Mouse (Mus musculus) kidney, adult 9 months (tissue): ENCODE results near the gene Col11a2.
A peak's percentile ranks its signal among the peaks of the same experiment; 100 is the strongest.
"Not testable (repeated sequence)": the region's sequence is repeated elsewhere in the genome, so short reads cannot be mapped to it uniquely, and the experiment has no call there.

ENCODE experiments used
- DNase-seq: peaks from one replicate; pipeline ENCODE4 v3.0.0; 2022

Col11a2 gene

GRCm38 (mm10) chr17:34038878-34039561 lies at the start of gene Col11a2:
Gene Col11a2 (plus strand): TSS chr17:34039437.
- DNase-seq: peak; percentile 13

- peak; percentile 69 for DNase-seq
Measured at GRCm38 (mm10) chr17:33991788-33992664, 47.2 kb upstream of the Col11a2 start.

GRCm38 (mm10) chr17:33994959-33995358 lies 44.3 kb upstream of the Col11a2 start:
- DNase-seq: no peak

GRCm38 (mm10) chr17:33995651-33996050 lies 43.6 kb upstream of the Col11a2 start:
- no peak for DNase-seq

GRCm38 (mm10) chr17:33997025-33997424 lies 42.2 kb upstream of the Col11a2 start:
- DNase-seq: not testable (repeated sequence)

- DNase-seq: not testable (repeated sequence)
Measured at GRCm38 (mm10) chr17:33998697-33999096, 40.5 kb upstream of the Col11a2 start.

- peak; percentile 51 for DNase-seq
Measured at GRCm38 (mm10) chr17:33999341-34000149, 39.7 kb upstream of the Col11a2 start.

- DNase-seq: peak; percentile 97
Measured at GRCm38 (mm10) chr17:34000150-34000537, 39.1 kb upstream of the Col11a2 start, which contains the start of gene H2-K1. Gene H2-K1 (minus strand): TSS chr17:34000347.

GRCm38 (mm10) chr17:34000796-34001195 lies 38.4 kb upstream of the Col11a2 start:
- DNase-seq: not testable (repeated sequence)

GRCm38 (mm10) chr17:34003426-34003825 lies 35.8 kb upstream of the Col11a2 start:
- peak; percentile 44 for DNase-seq

- no peak for DNase-seq
Measured at GRCm38 (mm10) chr17:34006570-34006969, 32.7 kb upstream of the Col11a2 start.

GRCm38 (mm10) chr17:34010156-34010555 lies 29.1 kb upstream of the Col11a2 start:
- DNase-seq: no peak

GRCm38 (mm10) chr17:34013436-34013835 lies 25.8 kb upstream of the Col11a2 start:
- no peak for DNase-seq

GRCm38 (mm10) chr17:34021539-34022413 lies 17.5 kb upstream of the Col11a2 start:
- no peak for DNase-seq

- DNase-seq: no peak
Measured at GRCm38 (mm10) chr17:34022414-34022783, 16.8 kb upstream of the Col11a2 start.

GRCm38 (mm10) chr17:34022987-34023386 lies 16.2 kb upstream of the Col11a2 start:
- peak; percentile 15 for DNase-seq

GRCm38 (mm10) chr17:34023678-34024077 lies 15.6 kb upstream of the Col11a2 start:
- peak; percentile 16 for DNase-seq

- peak; percentile 83 for DNase-seq
Measured at GRCm38 (mm10) chr17:34024317-34024821, 14.9 kb upstream of the Col11a2 start, which contains the start of gene Ring1. Gene Ring1 (minus strand): TSS chr17:34024680.

- peak; percentile 16 for DNase-seq
Measured at GRCm38 (mm10) chr17:34024861-34025755, 14.1 kb upstream of the Col11a2 start.

- peak; percentile 14 for DNase-seq
Measured at GRCm38 (mm10) chr17:34025756-34026151, 13.5 kb upstream of the Col11a2 start.

GRCm38 (mm10) chr17:34026221-34026620 lies 13.0 kb upstream of the Col11a2 start:
- DNase-seq: peak; percentile 27
